Mouse (Mus musculus) heart, postnatal 4 days (tissue): ENCODE measurements around the gene Nr1i3. TPM values are rescaled to one million over a fixed set of nuclear protein-coding genes. Genes with fewer than 3 reads are reported as not detected.
"Not testable (repeated sequence)": the region's sequence is repeated elsewhere in the genome, so short reads cannot be mapped to it uniquely, and the experiment has no call there.

Experiments used
- DNase-seq: peaks from one replicate; pipeline ENCODE4 v3.0.0; 2021
- total RNA-seq, 2 experiments: library from RNA; stranded (reverse); gene quantifications; 2 replicates each; pipeline ENCODE4 v1.2.3; 2021

Nr1i3 gene
- total RNA-seq, 2 experiments from 2014 or later: not detected

DNA sequence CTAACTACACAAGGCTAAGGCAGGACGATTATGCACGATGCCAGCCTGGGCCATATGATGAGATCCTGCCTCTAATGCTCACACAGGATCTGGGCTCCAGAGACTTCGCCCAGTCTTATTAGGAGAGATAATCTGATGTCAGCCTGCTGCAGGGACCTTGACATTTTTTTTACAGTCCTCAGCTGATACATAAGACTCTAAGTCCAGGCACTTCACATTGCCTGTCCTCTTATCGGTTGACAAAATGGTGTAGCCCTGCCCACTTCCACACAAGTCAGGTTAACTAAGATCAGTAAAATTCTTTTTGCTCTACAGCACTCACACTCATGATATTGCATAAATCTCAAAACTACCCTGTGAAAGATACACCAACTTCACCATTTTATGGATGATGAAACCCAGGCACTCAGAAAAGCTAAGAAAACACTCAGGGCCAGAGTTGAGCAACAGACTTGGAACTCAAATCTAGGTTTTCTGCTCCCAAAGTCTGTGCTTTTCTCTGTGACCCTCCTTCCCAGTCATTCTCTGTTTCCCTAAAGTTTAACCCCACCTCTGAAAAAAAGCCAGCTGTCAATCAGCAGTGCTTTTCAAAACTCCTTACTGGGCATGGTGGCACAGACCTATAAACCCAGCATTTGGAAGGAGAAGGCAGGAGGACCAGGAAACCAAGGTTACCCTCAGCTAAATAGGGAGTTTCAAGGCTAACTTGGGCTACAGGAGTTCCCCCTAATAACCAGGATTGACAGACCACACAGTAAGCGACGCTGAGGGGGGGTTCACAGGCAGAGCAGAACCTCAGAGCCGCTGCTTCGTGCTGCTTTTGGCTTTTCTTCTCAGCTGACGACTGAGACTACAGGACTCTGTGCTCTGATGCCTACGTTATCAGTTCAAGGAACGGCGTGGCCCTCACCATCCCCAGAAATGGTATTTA lies 19.3 kb downstream of the Nr1i3 start:
- DNase-seq: no peak

DNA sequence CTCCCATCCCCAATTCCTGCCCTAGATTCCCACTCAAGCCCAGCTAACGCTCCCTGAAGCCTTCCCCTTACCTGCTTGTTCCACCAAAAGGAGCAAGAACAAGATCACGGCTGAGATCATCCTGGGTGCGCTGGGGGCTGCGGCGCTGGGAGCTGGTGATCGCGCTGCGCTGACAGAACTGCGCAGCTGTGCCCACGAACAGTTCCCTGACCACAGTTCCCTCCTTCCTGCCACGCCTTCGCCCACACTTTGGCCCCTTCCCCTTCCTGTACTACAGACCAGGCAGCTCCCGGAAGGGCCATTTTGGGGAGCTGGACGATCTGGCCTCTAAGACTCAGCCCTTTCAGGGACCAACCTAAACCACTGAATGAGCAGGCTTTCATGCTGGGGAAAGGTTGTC lies 20.4 kb downstream of the Nr1i3 start, which contains the start of gene Fcer1g:
Fcer1g (minus strand) TSS at position 240 of the 400 bp plus-strand sequence.
- DNase-seq: no peak

DNA sequence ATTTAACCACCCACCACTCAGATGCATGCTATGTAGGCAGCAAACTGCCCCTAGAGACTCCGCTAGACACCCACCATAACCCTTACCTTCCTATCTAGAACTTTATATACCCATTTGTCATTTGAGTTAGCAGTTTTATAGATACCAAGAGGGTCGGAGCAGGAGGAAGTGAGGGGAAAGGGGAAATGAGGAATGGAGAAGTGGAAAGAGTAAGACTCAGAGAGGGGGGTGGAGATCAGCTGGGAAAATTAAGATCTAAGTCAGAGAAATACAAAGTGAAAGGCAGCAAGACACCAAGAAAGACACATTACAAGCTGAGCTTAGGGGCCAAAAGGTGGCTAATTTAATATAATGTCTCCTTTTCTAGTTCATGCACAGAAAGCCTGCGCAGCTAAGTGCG lies 20.8 kb downstream of the Nr1i3 start:
- no peak for DNase-seq

DNA sequence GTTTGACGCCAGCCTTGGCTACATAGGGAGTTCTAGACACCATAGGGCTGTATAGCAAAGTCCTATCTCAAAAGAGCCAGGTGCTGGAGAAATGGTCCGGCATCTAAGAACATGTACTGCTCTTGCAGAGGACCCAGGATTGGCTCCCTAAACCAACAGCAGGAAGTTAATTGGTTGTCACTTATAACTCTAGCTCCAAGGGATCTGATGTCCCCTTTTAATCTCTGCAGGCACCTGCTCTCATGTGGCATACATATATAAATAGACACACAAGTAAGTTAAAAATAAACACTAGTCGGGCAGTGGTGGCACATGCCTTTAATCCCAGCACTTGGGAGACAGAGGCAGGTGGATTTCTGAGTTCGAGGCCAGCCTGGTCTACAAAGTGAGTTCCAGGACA lies 22.0 kb downstream of the Nr1i3 start:
- no peak for DNase-seq

DNA sequence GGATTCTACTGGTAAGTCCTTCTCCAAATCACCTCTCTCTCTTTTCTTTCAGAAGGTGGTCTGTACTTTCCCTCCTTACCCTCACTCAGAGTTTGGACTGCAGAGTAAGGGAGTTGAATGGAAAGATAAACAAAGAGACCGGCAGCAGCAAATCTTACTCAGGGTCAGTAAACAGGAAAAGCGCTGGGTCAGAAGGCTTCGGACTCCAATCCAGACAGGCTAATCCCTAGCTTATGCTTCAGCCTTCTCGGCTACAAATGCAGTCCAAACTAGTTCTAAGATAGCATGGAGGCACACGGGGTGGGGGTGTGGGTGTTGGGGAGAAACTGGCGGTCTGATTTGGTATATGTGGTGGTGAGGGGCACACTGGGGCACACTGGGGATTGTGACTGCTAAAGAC lies 23.7 kb downstream of the Nr1i3 start:
- no peak for DNase-seq

DNA sequence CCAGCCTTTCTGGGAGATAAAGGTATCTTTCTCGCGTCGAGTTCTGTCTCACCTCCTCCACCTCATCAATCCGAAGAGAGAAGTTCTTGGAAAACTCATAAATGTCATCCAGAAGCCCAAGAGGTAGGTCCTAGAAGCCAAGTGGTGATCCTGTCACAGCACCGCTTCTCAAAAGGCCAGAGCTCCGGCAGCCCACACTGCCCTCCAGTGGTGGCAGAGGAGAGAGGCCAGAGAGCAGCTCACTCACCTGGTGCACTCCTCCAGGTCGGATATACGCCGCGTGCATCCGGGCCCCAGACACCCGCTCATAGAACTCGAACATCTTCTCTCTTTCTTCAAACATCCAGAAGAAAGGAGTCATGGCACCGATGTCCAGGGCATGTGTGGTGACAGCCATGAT lies 24.7 kb downstream of the Nr1i3 start:
- peak; percentile 76 for DNase-seq

DNA sequence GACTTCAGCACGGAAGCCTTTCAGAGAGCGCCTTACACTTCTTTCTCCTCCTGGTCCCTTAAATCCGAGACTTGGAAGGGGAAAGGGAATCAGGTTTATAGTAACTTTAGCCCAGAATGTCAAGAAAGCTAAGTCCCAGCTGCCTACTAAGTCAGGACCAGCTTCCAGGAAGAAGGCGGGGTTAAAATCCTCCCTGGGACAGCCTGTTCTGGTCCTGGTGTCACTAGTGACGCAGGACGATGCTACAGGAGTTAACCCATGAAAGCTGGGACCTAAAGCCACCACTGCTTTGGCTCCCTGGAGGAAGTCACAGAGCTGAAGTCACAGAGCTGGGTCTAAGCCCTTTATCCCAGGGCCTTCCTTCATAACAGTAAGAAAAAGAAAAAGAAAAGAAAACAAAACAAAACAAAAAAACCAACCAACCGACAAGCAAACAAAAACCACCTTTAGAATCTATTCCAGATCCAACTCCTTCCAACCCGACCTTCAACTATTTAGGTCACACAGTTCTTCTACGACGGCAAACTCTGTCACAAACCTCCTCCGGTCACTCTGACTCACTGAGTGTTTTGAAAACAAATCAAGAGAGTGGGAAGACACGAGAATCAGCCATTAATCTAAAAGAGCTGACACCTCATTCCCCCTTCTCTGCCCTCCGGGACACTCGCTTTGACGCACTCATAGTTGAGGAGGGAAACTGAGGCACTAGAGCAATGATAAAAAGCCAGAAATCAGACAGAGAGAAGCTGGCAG lies 26.4 kb downstream of the Nr1i3 start:
- DNase-seq: peak; percentile 49

DNA sequence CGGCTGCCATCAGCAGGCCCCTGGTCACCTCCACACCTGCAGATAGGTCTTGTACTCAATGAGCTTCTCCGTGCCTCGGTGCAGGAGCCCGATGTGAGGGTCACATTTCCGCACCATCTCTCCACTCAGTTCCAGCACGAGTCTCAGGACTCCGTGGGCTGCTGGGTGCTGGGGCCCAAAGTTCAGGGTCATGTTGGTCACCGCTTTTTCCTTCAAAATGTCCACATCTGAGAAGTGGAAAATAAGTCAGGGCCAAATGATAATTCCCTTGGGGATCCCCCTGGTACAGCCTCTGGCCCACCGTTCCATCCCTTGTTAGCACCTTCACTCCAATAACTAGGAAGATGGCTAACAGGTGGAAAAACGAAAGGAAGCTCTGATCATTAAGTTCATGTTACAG lies 27.1 kb downstream of the Nr1i3 start:
- no peak for DNase-seq

DNA sequence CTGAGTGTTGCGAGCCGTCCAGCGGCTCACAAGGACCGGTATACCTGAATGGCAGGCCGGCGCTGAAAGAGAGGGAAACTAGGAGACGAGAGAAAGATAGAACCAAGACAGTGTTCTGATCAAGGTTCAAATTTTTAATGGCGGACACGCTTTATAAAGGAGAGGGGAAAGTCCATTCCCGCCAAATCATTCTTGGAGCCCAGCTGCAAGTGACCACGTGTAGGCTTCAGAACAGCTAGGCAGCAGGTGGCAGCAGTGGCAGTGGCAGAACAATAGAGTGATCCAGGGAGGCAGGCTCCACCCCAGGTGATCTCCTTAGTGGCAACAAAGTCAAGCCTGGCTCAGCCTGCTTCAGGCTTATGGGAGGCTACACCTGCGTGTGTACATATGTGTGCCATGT lies 28.2 kb downstream of the Nr1i3 start:
- DNase-seq: not testable (repeated sequence)

DNA sequence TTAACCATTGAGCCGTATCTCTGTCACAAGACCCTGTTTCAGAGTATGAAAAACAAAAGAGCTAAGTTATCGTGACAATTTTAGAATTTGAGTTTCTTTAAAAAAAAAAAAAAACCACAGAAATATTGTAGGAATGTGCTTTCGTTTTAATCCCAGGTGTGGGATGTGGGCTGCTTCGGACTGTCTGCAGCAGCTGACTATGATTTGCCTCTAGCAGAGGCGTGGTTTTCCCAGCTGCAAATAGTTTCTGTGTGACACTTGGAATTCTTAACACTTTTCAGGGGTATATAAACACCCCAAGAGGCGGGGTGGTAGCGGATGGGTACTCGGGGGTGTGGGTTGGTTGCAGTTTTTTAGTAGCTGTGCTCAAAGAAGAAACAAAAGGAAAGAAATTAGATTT lies 31.6 kb downstream of the Nr1i3 start:
- no peak for DNase-seq

DNA sequence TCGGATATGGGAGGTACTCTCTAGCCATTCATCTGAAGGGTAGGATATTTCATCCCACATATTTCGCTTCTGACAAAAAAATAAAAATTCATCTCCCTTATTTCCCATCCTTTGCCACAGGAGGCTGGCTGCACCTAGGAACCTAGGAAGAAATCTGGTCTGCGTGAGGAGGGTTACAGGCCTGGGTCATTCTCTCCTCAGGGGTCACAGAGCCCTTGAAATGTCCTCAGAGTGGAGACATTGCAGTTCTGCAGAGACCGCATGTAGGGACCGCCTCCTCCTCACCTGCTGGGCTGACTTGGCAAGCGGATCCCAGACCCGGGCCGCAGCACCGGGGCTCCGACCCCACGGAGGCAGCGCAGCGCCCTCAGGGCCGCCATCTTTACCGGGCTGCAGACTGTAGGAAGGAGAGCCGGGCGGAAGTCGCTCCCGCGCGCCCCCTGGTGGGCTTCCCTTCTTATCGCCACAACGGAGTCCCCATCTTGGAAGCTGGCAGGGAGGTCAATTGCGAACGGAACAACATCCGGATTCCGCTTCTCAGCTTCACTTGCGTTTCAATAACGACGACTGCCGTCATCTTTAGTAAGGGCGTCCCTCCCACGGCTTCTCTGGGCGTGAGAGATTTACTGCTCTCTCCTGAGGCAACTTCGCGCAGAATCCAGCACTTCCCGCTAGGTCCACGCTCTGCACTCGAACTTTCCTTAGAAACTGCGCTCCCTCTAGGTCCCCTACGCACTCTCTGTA lies 33.1 kb downstream of the Nr1i3 start:
- DNase-seq: peak; percentile 98

DNA sequence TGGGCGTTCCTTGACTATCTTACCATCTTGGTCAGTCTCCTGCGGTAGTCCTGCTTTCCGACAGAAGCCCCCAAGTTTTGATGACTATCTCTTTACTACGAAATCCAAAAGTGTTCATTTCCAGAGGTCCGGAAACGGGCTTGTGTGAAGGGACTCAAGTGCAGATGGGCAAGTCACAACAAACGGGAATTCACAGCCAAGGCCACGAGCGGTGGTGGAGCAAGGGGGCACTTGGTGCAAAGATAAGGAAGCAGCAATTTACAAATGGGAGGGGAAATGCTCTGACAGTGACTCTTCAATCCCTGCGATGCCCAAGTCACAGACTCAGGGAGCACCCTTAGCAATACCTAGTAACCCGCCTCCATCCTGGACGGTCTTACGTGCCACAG lies 33.7 kb downstream of the Nr1i3 start:
- DNase-seq: no peak

DNA sequence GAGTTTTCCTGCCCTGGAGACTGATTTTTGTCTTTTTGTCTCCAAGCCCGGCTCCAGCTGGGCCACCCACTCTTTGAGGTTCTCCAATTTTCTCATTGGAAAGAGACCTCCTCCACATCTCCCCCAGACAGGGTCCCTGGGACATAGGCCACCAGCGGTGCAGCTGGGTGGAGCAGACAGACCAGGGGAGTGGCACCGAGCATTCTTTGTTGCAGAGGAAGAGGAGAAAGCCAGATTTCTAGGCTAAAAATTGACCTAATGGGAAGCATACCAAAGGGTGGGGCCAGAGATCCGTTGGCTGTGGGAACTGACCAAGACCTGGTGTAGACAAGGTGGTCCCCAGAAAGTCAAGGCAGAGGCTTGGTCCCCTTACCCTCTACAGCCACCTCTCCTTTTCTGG lies 34.1 kb downstream of the Nr1i3 start:
- peak; percentile 54 for DNase-seq

DNA sequence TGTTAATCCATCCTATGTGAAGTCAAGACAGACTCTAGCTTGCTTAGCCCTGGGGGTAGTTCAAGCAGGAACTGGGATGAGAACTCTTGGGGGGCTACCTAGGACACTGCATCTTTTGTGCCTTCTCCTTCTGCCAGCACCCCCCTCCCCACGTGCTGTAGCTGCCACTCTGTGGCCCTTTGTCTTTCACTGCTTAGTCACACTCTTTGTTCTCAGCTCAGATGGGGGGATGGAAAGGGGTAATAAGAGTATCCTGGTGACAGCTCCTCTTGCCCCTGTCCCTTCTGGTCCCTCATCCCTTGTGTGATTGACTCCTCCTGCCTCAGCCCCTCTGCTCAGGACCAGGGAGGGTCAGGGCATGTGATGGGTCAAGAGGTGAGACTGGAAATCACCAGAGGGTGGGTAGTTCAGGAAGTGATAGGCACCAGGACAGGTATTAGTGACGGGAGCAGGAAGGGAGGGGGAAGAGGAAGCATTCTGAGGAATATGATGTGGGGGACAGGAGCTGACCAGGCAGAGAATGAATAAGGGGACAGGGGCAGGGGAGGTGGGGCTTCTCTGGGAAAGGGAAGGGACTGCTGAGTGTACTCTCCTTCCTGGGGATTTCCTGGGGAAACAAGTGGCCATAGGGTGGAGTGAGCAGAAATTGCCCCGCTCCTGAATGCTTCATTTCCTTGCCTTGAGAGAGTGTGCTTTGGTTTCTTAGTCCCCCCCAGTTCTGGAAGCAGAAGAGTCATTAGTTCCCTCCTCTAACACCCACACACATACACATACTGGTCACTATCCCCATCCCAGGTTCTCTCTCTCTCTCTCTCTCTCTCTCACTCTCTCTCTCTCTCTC lies 34.8 kb downstream of the Nr1i3 start:
- no peak for DNase-seq

DNA sequence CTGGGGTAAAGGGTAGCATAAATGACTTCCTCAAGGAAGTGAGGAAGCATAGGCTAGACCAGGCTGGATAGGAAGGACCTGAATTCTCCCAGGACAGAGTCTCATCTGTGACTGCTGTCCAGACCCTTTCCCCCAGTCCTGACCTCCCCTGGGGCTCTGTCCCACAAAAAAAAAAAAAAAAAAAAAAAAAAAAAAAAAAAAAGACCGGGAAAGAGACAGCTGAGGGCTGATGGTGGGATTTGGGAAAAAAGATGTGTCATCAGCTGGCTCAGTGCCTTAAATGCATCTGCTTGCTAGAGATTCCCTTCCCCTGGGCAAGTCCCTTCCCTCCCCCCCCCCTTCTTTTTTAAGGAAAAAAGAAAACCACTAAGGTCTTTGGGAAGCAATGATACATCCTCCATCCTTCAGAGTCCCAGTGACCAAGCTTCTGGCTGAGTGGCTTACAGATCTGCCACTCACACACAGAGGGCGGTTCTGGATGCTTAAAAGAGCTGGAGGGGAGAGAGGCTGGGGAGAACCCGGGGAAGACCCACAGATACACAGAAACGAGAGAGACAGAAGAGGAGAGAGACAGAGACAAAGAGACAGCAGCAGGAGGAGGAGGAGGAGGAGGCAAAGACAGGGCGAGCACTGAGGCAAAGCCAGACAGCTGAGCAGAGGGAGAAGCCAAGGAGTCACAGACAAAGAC lies 36.3 kb downstream of the Nr1i3 start, which contains the start of gene Adamts4:
Adamts4 (plus strand) TSS at position 509 of the 688 bp plus-strand sequence.
- peak; percentile 75 for DNase-seq

DNA sequence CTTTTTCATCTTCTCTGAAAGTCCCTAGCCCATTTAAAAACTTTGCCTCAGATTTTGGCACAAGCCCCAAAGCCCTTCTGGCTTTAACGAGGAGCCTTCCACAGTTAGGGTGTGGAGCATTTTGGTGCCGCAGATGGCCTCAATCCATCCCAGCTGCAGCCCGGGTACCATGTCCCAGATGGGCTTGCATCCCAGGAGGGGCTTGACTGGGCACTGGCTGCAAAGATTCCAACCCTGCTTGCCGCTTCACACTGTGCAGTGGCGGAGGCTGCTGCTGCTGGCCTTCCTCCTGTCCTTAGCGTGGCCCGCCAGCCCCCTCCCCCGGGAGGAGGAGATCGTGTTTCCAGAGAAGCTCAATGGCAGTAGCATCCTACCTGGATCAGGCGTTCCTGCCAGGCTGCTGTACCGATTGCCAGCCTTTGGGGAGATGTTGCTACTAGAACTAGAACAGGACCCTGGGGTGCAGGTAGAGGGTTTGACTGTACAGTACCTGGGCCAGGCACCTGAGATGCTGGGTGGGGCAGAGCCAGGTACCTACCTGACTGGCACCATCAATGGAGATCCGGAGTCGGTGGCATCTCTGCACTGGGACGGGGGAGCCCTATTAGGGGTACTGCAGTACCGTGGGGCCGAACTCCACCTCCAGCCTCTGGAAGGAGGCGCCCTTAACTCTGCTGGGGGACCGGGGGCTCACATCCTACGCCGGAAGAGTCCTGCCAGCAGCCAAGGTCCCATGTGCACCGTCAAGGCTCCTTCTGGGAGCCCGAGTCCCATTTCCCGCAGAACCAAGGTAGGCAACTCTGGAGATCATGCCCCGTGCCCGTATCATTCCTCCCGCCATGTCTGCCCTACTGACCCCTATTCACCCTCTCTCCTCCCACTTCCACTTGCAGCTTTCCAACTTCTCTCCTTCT lies 37.2 kb downstream of the Nr1i3 start, which contains the start of gene Ndufs2:
Ndufs2 (minus strand) TSS at position 709 of the 914 bp plus-strand sequence.
- peak; percentile 52 for DNase-seq

DNA sequence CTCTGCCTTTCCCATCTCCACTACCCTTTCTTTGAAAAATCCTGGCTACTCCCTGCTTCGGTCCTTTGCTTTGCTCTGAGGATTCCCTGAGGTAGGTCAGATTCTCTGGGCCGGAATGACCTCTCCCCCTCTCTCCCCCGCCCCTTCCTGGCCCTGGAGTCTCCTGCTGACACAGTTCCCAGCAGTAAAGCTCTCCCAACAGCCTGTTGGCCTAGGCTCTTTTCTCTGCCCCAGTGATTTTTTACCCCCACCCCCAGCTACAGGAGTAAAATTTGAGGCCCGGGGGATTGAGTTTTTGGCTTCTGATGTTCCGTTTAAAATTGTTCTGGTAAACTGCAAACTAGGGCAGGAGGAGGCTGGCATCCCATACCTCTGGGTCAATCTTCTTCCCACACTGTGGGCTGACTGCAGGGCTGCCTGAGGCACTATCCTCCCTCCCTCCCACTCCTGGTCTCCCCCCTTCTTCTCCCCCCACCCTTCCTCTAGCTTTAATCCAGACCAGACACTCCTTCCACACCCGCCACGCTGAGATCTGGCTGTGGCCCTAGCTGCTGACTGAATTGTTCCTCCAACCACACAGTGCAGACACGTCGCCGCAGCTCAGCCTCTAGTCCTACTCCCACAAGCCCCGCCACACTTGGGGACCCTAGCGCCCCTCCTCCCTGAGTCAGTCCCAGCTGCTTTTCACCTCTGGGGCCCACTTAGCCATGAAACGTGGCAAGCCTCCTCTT lies 38.0 kb downstream of the Nr1i3 start:
- peak; percentile 58 for DNase-seq

DNA sequence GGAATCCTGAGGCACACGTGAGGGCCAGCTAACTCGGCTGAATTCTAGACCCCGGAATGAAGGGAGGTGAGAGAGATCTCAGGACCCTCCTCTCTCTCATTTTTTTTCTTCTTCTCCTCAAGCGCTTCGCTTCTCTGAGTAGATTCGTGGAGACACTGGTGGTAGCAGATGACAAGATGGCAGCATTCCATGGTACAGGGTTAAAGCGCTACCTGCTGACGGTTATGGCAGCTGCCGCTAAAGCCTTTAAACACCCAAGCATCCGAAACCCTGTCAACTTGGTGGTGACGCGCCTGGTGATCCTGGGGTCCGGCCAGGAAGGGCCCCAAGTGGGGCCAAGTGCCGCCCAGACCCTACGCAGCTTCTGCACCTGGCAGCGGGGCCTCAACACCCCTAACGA lies 38.6 kb downstream of the Nr1i3 start:
- no peak for DNase-seq
